Mouse (Mus musculus) thymus, postnatal 14 days (tissue): ENCODE measurements at regions not wholly inside any gene's neighbourhood (a gene's known extent, or its start where the extent isn't known, plus 50 kb on each side); places are given as distances from the start of the nearest gene placed in this dataset.
"Not testable (repeated sequence)": the region's sequence is repeated elsewhere in the genome, so short reads cannot be mapped to it uniquely, and the experiment has no call there.

Experiments used
- DNase-seq: peaks from one replicate; pipeline ENCODE4 v3.0.0; 2021

DNA sequence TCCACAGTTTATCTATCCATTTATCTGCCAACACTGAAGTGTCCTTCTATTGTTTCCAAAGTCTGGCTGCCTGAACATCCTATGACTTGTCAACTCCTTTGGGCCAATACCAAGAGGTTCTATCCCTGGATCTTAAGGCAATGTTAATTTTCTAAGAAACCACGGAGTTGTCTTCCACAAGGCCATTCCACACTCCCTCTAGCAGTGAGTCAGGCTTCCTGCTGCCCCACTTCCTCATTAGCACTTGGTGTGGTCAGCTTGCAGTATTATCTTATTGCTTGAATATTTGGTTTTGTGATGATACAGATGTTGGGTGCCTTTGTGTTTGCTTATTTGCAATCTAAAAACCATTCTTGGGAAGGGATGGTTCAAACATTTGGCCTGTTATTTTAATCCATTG, 87.5 kb upstream of the Ppp2r2d start:
- DNase-seq = no peak

DNA sequence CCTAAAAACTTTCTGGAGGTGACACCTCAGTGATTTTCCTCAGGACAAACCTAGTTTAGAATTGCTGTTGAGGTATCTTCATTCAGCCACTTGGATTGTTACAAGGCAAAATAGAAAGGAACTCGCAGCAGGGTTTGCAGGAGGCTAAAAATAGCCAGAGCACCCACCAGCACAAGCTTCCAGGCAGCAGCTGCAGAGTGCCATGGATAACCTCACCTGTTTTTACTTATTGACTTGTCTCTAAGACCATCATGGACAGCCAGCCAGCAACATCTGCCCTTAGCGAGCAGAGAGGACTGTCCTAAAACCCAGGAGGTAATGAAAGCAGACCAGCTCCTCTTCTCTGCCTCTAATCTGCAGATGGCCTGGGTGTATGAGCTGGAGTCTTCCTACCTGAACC, 97.4 kb upstream of the Ppp2r2d start:
- DNase-seq = no peak

DNA sequence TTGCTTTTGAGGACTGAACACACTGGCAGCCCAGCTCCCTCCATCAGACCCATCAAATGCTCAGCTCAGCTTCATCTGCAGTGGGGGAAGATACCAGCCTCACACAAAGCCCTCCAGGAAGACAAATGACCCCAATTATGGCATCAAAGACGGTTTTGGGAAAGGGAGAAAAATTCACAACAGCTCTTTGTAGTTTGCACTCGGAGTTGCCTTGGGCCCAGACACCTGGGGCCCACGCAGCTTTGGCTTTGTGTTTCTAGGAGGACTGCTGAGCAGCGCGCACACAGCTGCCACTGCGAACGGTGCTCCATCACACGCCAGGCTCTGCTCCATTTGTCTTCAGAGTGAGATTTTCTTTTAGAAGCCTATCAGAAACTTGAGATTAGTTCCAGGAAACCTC, 99.3 kb upstream of the Ppp2r2d start:
- no peak for DNase-seq

DNA sequence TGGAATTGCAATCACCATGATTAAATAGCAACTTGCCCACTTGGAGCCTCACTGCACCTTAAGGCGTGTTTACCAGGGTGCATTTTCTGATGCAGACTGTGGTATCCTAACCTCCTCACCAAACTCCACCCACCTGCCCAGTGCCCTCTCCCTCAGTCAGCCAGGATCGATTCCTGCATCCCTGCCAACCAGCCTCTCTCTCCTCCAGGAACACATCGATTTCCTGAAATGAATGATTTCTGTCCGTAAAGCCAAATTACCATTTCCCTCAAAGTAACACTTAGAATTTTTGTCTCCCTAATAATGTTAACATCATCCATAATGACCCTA, 103.4 kb upstream of the Ppp2r2d start:
- no peak for DNase-seq

DNA sequence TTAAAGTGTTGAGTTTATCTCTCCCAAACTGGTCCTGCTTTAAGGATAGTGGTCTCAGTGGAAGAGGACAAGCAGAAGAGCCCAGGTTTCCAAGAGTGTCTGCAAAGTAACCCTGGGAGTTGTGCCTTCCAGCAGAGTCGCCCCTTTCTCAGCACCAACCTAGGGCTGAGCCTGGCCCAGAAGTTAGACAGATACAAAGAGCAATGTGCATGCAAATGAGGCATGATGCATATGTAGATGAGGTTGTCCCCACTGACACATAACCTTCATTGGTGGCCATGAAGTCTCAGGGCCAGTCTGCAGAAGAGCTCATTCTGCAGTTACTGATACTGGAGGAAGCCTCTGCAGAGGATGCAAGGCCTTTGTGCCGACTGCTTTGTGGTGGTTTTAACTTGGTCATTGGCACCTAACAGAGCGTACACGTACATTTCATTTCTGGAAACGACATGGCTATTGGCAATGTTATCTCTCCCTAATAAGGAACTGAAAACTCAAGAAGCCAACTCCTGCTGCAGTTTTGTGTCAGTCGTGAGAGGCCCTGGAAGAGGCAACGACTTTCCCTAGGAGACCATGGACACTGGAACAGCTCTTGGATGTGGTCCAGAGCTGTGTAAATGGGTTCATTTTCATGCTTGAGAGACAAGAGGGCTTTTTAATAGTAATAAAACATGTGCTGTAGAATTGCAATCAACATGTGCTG, 103.9 kb upstream of the Ppp2r2d start:
- no peak for DNase-seq

- DNase-seq = peak; percentile 10
Measured at GRCm38 (mm10) chr7:138734254-138734653, 111.6 kb upstream of the Ppp2r2d start.

- no peak for DNase-seq
Measured at GRCm38 (mm10) chr7:138724829-138725228, 121.0 kb upstream of the Ppp2r2d start.

- DNase-seq = no peak
Measured at GRCm38 (mm10) chr7:138719608-138720007, 126.3 kb upstream of the Ppp2r2d start.

DNA sequence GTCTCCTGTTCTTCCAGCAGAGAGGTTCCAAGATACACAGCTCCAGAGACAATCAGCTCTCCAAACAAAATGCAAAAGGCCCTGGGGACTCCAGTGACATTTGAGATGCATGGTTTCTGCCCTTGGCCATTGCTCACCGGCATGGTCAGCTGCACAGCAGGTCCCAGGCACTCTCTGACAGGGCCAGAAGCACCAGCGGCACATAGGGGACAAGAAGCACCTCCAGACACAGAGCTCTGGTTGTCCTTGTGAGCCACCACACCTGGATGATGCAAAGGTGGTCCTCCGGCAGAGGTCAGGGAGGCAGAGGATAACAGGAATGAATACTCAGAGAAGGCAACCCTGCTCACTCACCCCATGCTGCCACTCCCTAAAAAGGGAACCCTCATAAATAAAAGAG, 126.8 kb upstream of the Ppp2r2d start:
- DNase-seq = no peak

DNA sequence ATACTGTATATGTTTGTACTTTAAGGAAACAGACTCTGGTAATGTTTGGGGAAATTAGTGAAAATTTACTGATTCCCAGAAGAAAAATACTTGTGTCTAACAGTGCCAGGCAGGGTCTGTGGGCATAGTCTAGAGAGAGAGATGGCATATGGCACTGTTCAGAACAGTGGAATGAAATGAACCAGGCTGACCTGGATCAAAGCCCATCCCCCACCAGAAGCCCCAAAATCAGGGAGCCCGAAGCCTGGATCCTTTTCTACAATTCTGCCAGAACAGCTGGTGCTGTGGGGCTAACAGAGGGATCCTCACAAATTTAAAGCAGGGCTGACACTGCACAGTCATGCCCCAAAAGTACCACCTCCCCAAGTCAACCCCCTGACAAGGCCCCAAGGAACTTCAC, 131.1 kb upstream of the Ppp2r2d start:
- no peak for DNase-seq

GRCm38 (mm10) chr7:138708373-138708772, 137.5 kb upstream of the Ppp2r2d start:
- no peak for DNase-seq

GRCm38 (mm10) chr7:138699599-138699998, 146.3 kb upstream of the Ppp2r2d start:
- not testable (repeated sequence) for DNase-seq

DNA sequence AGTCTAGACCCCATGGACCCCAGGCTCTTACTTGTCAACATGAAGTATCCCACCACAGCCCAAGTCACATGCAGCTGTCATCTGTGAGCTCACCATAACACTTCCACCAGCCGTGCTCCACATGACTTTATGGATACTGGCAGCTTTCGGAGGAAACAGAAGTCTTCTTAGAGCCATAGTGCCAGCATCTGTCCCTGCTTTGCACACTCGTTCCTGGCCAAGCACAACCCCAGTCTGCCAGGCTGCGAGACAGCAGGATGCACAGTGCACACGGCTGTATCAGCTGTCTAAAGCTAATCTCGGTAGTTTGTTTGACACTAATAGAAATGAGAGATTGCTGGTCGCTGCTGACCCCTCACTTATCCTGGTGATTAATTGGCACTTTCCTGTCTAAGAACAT, 163.7 kb upstream of the Ppp2r2d start:
- no peak for DNase-seq

DNA sequence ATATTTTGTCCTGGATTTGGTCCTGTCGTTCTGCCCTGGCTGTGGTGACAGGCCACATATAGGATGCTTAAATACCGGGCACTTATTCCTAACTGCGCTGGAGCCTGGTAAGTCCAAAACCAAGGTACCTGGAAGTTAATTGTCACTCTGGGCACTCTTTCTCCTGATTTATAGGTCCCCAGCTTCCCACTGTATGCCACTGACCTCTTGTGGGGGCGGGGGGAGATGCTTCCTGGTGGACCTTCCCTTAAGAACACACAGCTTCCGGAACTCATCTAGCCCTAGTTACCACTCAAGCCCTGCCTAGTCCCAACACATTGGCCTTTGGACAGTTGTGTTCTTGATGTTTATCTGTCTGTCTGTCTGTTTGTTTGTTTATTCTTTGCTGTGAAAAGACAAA, 165.3 kb upstream of the Ppp2r2d start:
- DNase-seq = no peak

DNA sequence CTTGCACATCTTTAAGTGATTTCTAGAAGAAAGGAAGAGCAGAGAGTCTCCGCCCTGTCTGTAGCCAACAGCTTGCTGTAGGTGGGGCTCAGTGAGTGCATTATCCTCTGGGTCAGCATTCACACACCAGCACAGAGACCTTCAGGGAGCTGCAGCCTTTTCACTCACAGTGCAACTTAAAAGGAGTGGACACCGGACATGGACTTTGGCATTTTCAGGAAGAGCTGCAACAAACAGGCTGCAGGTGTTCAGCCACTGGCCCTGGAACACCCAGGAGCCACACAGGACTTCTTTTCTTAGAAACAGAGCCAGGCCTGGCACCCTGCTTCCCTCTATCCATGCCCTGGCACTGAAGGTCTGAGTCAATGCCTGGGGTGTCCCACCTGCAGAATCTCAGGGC, 166.3 kb upstream of the Ppp2r2d start:
- DNase-seq = no peak

DNA sequence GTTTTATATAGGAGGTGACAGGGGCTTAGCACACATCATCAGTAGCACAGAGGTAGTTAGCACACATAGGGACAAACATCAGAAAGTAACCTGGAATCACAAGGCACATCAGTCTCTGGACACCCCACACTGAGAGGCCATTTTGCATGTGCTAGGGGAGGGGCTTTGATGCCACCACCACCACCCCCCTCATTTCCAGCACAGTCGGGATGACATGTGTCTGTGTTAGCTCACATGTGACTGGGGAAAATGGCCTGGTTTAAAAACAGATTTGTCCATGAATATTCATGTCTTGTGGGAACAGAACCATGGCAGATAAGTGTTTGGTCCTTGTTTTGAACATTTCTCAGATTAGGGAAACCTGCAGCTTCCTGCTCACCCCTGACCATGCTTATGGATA, 172.9 kb upstream of the Ppp2r2d start:
- no peak for DNase-seq

- DNase-seq = no peak
Measured at GRCm38 (mm10) chr7:138668337-138668736, 177.5 kb upstream of the Ppp2r2d start.

DNA sequence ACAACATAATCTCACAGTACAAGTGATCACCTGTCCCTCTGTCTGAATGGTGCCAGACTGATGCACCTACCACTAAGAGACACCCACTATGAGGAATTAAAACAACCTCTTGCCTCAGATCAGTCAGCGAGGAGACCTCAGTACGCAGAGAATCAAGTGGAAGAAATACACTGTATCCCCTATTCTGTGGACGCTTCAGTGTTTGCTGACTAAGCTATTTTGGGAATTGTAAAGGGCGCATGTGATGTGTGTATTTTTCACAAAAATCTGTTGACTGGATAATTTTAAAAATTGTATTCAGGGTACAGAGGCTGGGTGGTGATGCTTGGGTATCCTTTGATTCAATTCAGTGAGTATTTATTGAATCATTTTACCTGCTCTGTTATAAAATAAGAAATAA, 185.8 kb upstream of the Ppp2r2d start:
- DNase-seq = no peak

DNA sequence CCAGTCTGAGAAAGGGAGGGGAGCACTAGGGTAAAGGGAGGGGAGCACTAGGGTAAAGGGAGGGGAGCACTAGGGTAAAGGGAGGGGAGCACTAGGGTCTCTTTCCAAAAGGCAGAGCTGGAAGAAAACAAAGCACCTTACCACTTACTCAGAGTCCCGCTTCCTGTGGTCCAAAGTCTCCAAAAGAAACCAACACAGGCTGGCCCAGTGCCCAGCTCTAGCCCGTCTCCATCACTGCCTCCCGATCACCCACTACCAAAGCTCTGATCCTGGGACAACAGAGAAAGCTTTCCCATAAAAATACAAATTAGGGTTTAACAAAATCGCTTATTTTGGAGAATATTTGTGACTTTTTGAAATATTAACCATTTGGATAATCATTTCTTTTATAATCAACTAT, 188.4 kb upstream of the Ppp2r2d start:
- DNase-seq = no peak

- no peak for DNase-seq
Measured at GRCm38 (mm10) chr7:138657076-138657475, 188.8 kb upstream of the Ppp2r2d start.

DNA sequence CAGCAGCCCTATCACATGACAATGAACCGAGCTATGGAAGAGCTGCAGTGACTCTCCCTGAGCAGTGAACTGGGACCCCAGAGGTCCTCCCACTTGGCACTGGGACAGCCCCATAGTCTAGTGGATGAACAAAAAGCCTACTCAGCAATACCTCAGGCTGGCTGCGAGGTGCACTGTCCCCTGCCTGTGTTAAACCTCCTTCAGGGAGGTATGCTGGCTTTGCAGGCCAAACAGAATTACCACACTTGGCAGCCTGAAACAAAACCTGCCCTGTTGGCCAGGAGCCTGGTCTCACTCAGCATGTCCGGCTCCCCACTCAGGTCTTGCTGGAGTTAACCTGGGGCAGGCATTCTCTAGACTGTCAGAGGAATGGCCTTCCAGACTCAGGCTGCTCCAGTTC, 189.9 kb upstream of the Ppp2r2d start:
- DNase-seq = no peak

- DNase-seq = no peak
Measured at GRCm38 (mm10) chr7:138650946-138651345, 194.9 kb upstream of the Ppp2r2d start.

GRCm38 (mm10) chr7:138647636-138648035, 198.2 kb upstream of the Ppp2r2d start:
- no peak for DNase-seq

GRCm38 (mm10) chr7:138640492-138641165, 205.2 kb upstream of the Ppp2r2d start:
- DNase-seq = no peak

- DNase-seq = no peak
Measured at GRCm38 (mm10) chr7:138639541-138639940, 206.3 kb upstream of the Ppp2r2d start.
